Mouse (Mus musculus): ENCODE measurements around the gene Lyve1.
"Not testable (repeated sequence)": the region's sequence is repeated elsewhere in the genome, so short reads cannot be mapped to it uniquely, and the experiment has no call there.

Lyve1 gene

GRCm38 (mm10) chr7:110862751-110863289 is at the start of gene Lyve1:
Lyve1 (minus strand) TSS chr7:110863239.
- DNase-seq, result no peak

GRCm38 (mm10) chr7:110908209-110909144 is 45.4 kb upstream of the Lyve1 start:
- DNase-seq, result no peak

- no peak for DNase-seq
Measured at GRCm38 (mm10) chr7:110906566-110906965, 43.5 kb upstream of the Lyve1 start.

- peak; percentile 79 for DNase-seq
Measured at GRCm38 (mm10) chr7:110903226-110903625, 40.2 kb upstream of the Lyve1 start.

- no peak for DNase-seq
Measured at GRCm38 (mm10) chr7:110897202-110897601, 34.2 kb upstream of the Lyve1 start.

- no peak for DNase-seq
Measured at GRCm38 (mm10) chr7:110896453-110896852, 33.4 kb upstream of the Lyve1 start.

GRCm38 (mm10) chr7:110895772-110896171 is 32.7 kb upstream of the Lyve1 start:
- DNase-seq, result not testable (repeated sequence)

- DNase-seq, result no peak
Measured at GRCm38 (mm10) chr7:110894673-110895072, 31.6 kb upstream of the Lyve1 start.

GRCm38 (mm10) chr7:110893943-110894610 is 31.0 kb upstream of the Lyve1 start:
- DNase-seq, result no peak

GRCm38 (mm10) chr7:110891501-110891986 is 28.5 kb upstream of the Lyve1 start:
- peak; percentile 56 for DNase-seq

- DNase-seq, result no peak
Measured at GRCm38 (mm10) chr7:110881746-110882333, 18.8 kb upstream of the Lyve1 start.

GRCm38 (mm10) chr7:110878028-110878427 is 15.0 kb upstream of the Lyve1 start:
- DNase-seq, result no peak

GRCm38 (mm10) chr7:110876965-110877364 is 13.9 kb upstream of the Lyve1 start:
- DNase-seq, result peak; percentile 33

- no peak for DNase-seq
Measured at GRCm38 (mm10) chr7:110868807-110869206, 5.8 kb upstream of the Lyve1 start.

GRCm38 (mm10) chr7:110867116-110867515 is 4.1 kb upstream of the Lyve1 start:
- DNase-seq, result no peak

GRCm38 (mm10) chr7:110866021-110866420 is 3.0 kb upstream of the Lyve1 start:
- no peak for DNase-seq

GRCm38 (mm10) chr7:110865570-110865969 is 2.5 kb upstream of the Lyve1 start:
- DNase-seq, result no peak

GRCm38 (mm10) chr7:110865038-110865437 is 2.0 kb upstream of the Lyve1 start:
- DNase-seq, result no peak

- DNase-seq, result no peak
Measured at GRCm38 (mm10) chr7:110860129-110860528, 2.9 kb downstream of the Lyve1 start.

- no peak for DNase-seq
Measured at GRCm38 (mm10) chr7:110855604-110856003, 7.4 kb downstream of the Lyve1 start.

GRCm38 (mm10) chr7:110854927-110855546 is 8.0 kb downstream of the Lyve1 start:
- DNase-seq, result no peak

GRCm38 (mm10) chr7:110854519-110854918 is 8.5 kb downstream of the Lyve1 start:
- DNase-seq, result no peak

- no peak for DNase-seq
Measured at GRCm38 (mm10) chr7:110853611-110854010, 9.4 kb downstream of the Lyve1 start.
